Comparison of ENCODE assay signal across 9 mouse cellular contexts in the genomic region with DNA sequence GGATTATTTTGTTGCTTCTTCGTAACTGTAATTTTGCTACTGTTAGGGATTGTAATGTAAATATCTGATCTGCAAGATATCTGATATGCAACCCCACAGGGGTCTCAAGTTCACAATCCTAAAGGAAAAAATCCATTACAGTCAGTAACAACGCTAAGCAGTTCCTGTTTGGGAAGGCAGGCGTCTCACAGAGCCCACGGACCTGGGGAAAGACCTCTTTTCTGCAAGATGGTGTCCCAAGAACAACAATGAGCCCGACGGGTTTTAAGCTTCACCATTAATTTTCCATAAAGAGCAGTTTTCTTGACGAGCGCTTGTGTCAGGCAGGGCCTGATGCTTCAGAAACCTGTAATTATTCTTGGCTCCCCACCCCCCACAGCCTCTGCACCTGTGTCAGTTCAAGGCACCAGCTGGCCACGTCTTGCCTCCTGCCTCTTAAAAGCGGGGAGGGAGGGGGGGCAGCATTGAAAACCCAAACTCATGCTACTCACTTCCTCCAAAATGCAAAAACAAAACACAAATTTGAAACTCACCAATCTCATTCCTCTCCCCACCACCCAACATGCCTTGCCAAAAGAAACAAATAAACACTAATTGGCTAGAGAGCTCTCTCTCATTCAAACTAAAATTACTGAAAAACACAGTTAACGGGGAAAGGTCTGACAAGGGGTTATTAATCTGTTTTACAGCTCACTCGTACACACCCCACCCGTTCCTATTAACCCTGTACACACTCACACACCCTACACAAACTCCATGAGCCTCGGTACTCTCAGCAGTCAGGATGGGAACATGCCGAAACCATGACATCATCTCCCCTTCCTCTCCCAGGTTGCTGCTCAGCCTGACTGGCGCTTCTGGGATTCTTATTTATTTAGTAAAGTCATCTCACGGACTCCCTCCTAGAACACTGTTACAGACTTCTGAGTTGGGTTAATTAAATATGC. TPM values are rescaled to one million over a fixed set of nuclear protein-coding genes. Genes with fewer than 3 reads are reported as not detected.
DNase-seq lines count a peak whose midpoint lies in the region; ATAC-seq lines count a peak whose summit lies in the region.
"Had no signal": no experiment of that assay in that cellular context is flagged by ENCODE, and none has a peak within 500 bp of the region (broad histone marks: within the 10 kb centered on the region; RNA-seq: fewer than 3 reads in every experiment).

No protein-coding gene starts in this region.

- peak; percentile 26 for DNase-seq in adrenal gland, adult 8-10 months
- DNase-seq in adrenal gland, adult 18-20 months (ENCODE audit: low spot score in 2 of 2): no peak
- peak; percentile 12 to 38 for DNase-seq in adrenal gland, postnatal 36 days
- DNase-seq in forebrain, embryonic 10.5 days (ENCODE audit: extremely low spot score, low spot score): no peak
- DNase-seq in hindbrain, embryonic 11.5 days (ENCODE audit: low spot score): peak; percentile 40
- DNase-seq in thymus, postnatal 25 days: peak; percentile 86

- H3K9ac ChIP-seq in hindbrain, embryonic 11.5 days (ENCODE audit: low read depth, low read length): no peak overlapping the region
- no peak overlapping the region for H3K9ac ChIP-seq in limb, embryonic 12.5 days (replicated peaks)
- H3K9ac ChIP-seq in midbrain, embryonic 16.5 days (ENCODE audit: low read depth, low read length): no peak overlapping the region

- no peaks in the 10 kb centered on the region for H3K9me3 ChIP-seq in forebrain, embryonic 10.5 days
- H3K9me3 ChIP-seq in hindbrain, embryonic 11.5 days (ENCODE audit: control insufficient read depth, low read length): no peaks in the 10 kb centered on the region
- no peaks in the 10 kb centered on the region for H3K9me3 ChIP-seq in limb, embryonic 12.5 days
- no peaks in the 10 kb centered on the region for H3K9me3 ChIP-seq in midbrain, embryonic 16.5 days (replicated peaks; ENCODE audit: control insufficient read depth, low read length, poor library complexity, severe bottlenecking)

- 52% methylated on average over 17 of the region's 17 CpGs for WGBS in forebrain, embryonic 10.5 days
- WGBS in hindbrain, embryonic 11.5 days: 44% methylated on average over 17 of the region's 17 CpGs
- WGBS in limb, embryonic 12.5 days: 11% methylated on average over 17 of the region's 17 CpGs
- WGBS in midbrain, embryonic 16.5 days: 29% methylated on average over 17 of the region's 17 CpGs

- peaks cover 31% of the 10 kb centered on the region for H3K4me1 ChIP-seq in forebrain, embryonic 10.5 days
- no peaks in the 10 kb centered on the region; the same call in 1 of the 2 replicates for H3K4me1 ChIP-seq in hindbrain, embryonic 11.5 days (replicated peaks; ENCODE audit: control insufficient read depth, insufficient read depth, low read length)
- peaks cover 34% of the 10 kb centered on the region for H3K4me1 ChIP-seq in limb, embryonic 12.5 days (replicated peaks)
- H3K4me1 ChIP-seq in midbrain, embryonic 16.5 days (ENCODE audit: control insufficient read depth, insufficient read depth, low read length): peaks cover 72% of the 10 kb centered on the region

- no peak overlapping the region for H3K4me2 ChIP-seq in hindbrain, embryonic 11.5 days (replicated peaks; ENCODE audit: low read depth, low read length)
- H3K4me2 ChIP-seq in limb, embryonic 12.5 days: peak overlapping the region; percentile 42
- peak overlapping the region; percentile 30; the same call in 1 of the 2 replicates for H3K4me2 ChIP-seq in midbrain, embryonic 16.5 days (ENCODE audit: low read length)

- H3K27me3 ChIP-seq in forebrain, embryonic 10.5 days (ENCODE audit: poor library complexity, severe bottlenecking): no peaks in the 10 kb centered on the region
- no peaks in the 10 kb centered on the region for H3K27me3 ChIP-seq in hindbrain, embryonic 11.5 days (ENCODE audit: control insufficient read depth, insufficient read depth, low read length)
- no peaks in the 10 kb centered on the region for H3K27me3 ChIP-seq in limb, embryonic 12.5 days
- H3K27me3 ChIP-seq in midbrain, embryonic 16.5 days (ENCODE audit: control insufficient read depth, insufficient read depth, low read depth, low read length): no peaks in the 10 kb centered on the region

- no peak overlapping the region for H3K4me3 ChIP-seq in forebrain, embryonic 10.5 days
- H3K4me3 ChIP-seq in hindbrain, embryonic 11.5 days (ENCODE audit: low read depth, low read length): no peak overlapping the region
- peak overlapping the region; percentile 6; the same call in 1 of the 2 replicates for H3K4me3 ChIP-seq in limb, embryonic 12.5 days (replicated peaks)
- H3K4me3 ChIP-seq in midbrain, embryonic 16.5 days (ENCODE audit: low read depth, low read length): no peak overlapping the region

- H3K36me3 ChIP-seq in forebrain, embryonic 10.5 days (replicated peaks): no peaks in the 10 kb centered on the region
- H3K36me3 ChIP-seq in hindbrain, embryonic 11.5 days (ENCODE audit: control insufficient read depth, insufficient read depth, low read length): no peaks in the 10 kb centered on the region
- H3K36me3 ChIP-seq in limb, embryonic 12.5 days: no peaks in the 10 kb centered on the region
- no peaks in the 10 kb centered on the region for H3K36me3 ChIP-seq in midbrain, embryonic 16.5 days (ENCODE audit: control insufficient read depth, insufficient read depth, low read length)

- H3K27ac ChIP-seq in forebrain, embryonic 10.5 days: peak overlapping the region; percentile 75
- H3K27ac ChIP-seq in hindbrain, embryonic 11.5 days (ENCODE audit: low read depth, low read length): peak overlapping the region; percentile 31; the same call in 1 of the 2 replicates
- H3K27ac ChIP-seq in limb, embryonic 12.5 days: peak overlapping the region; percentile 62
- no peak overlapping the region for H3K27ac ChIP-seq in midbrain, embryonic 16.5 days (ENCODE audit: low read length)
- H3K27ac ChIP-seq: macrophage had no signal

- peak; percentile 80 for ATAC-seq in hindbrain, embryonic 11.5 days (ENCODE audit: low FRiP score)
- peak; percentile 95 for ATAC-seq in limb, embryonic 12.5 days (ENCODE audit: insufficient number of reproducible peaks, insufficient read depth, low FRiP score, low TSS enrichment, low read depth)
- peak; percentile 55 for ATAC-seq in midbrain, embryonic 16.5 days

RNA-seq across cellular contexts. Expression of a gene that starts 34.2 kb away (rescaled TPM):
- total RNA-seq in adrenal gland, adult 8-10 months (2022): 10 to 100 TPM; 15.1 to 32.1 (median 27.0) TPM
- 10 to 100 TPM; 15.3 to 19.1 TPM for total RNA-seq in adrenal gland, adult 18-20 months (2021)
- 10 to 100 TPM; 16.6 to 20.8 TPM for total RNA-seq in adrenal gland, postnatal 36 days (2021)
- polyA plus RNA-seq in forebrain, embryonic 10.5 days (2016; fragmentation: Nextera tagmentation; extraction: Ambion mirVana): 10.0 and 13.8 TPM in 2 replicates
- 31.4 and 33.6 TPM in 2 replicates for polyA plus RNA-seq in hindbrain, embryonic 11.5 days (2014; fragmentation: Nextera tagmentation; extraction: Ambion mirVana)
- 13.7 and 13.9 TPM in 2 replicates for polyA plus RNA-seq in limb, embryonic 12.5 days (2016; fragmentation: Nextera tagmentation; extraction: Ambion mirVana)
- 130 and 135 TPM in 2 replicates for polyA plus RNA-seq in midbrain, embryonic 16.5 days (2015; fragmentation: Nextera tagmentation; extraction: Ambion mirVana)

Comparison
In these comparisons a context has a peak if more than half of its experiments do, and no peak if none do; other contexts are left out.
1. DNase-seq: peak in adrenal gland, adult 8-10 months (single experiment), adrenal gland, postnatal 36 days (2 of 2), hindbrain, embryonic 11.5 days (single experiment) and thymus, postnatal 25 days (single experiment); none in adrenal gland, adult 18-20 months (0 of 2) and forebrain, embryonic 10.5 days (single experiment).
2. Peak in every context shown above with its lines, with median percentiles within 50 percentile points of each other: ATAC-seq.